Mouse (Mus musculus) embryonic facial prominence, embryonic 11.5 days (tissue): Measurements from ENCODE around the gene Gm7073. TPM values are rescaled to one million over a fixed set of nuclear protein-coding genes. Genes with fewer than 3 reads are reported as not detected.

Source experiments
- ATAC-seq: fragments of 200-750 bp; cut with Nextera tagmentation; replicated peaks from 2 replicates; pipeline ENCODE4 v1.8.0; 2017; ENCODE audit warnings: low read depth; ENCODE audit not compliant: insufficient number of reproducible peaks, low FRiP score, low TSS enrichment
- DNase-seq: peaks from one replicate; pipeline ENCODE4 v3.0.0-alpha.2; 2015; ENCODE audit warnings: low spot score
- H3K27ac ChIP-seq: fragments of 300-500 bp; sonication (generic); replicated peaks from 2 replicates; pipeline ENCODE4 v1.5.1; 2014; ENCODE audit warnings: mild to moderate bottlenecking, low read depth, low read length, control low read depth
- H3K27me3 ChIP-seq: fragments of 300-500 bp; sonication (generic); 2 replicates; pipeline ENCODE4 v1.6.1; 2014; ENCODE audit warnings: mild to moderate bottlenecking, low read length, moderate library complexity, mixed read lengths; ENCODE audit not compliant: control insufficient read depth, insufficient read depth
- H3K36me3 ChIP-seq: fragments of 300-500 bp; sonication (generic); replicated peaks from 2 replicates; pipeline ENCODE4 v1.6.1; 2014; ENCODE audit warnings: low read depth, mild to moderate bottlenecking, low read length, moderate library complexity, mixed read lengths; ENCODE audit not compliant: control insufficient read depth, insufficient read depth
- H3K4me1 ChIP-seq: fragments of 300-500 bp; sonication (generic); 2 replicates; pipeline ENCODE4 v1.6.1; 2014; ENCODE audit warnings: low read length, mixed read lengths; ENCODE audit not compliant: control insufficient read depth, insufficient read depth
- H3K4me2 ChIP-seq: fragments of 300-500 bp; sonication (generic); 2 replicates; pipeline ENCODE4 v1.6.1; 2014; ENCODE audit warnings: low read depth, mild to moderate bottlenecking, control low read depth, low read length, moderate library complexity
- H3K4me3 ChIP-seq: fragments of 300-500 bp; sonication (generic); 2 replicates; pipeline ENCODE4 v1.5.1; 2014; ENCODE audit warnings: low read depth, low read length, control low read depth
- H3K9ac ChIP-seq: fragments of 300-500 bp; sonication (generic); replicated peaks from 2 replicates; pipeline ENCODE4 v1.6.1; 2014; ENCODE audit warnings: mild to moderate bottlenecking, control low read depth, low read length
- H3K9me3 ChIP-seq: fragments of 300-500 bp; sonication (generic); replicated peaks from 2 replicates; pipeline ENCODE4 v1.6.1; 2016; ENCODE audit warnings: mild to moderate bottlenecking, low read length, inconsistent platforms, mixed read lengths; ENCODE audit not compliant: control insufficient read depth
- WGBS: fragments of 180-500 bp; shearing (Covaris S2); extraction: QIAGEN DNeasy Blood & Tissue Kit; methylation state at CpG from one replicate; pipeline ENCODE4 v1.1.7; 2014; 5-methylcytosine and 5-hydroxymethylcytosine counted together
- microRNA counts: library from miRNA; unstranded; fragments of <30 nt; microRNA quantifications from one replicate; lab custom pipeline; 2016
- microRNA-seq: library from miRNA; unstranded; fragments of <30 nt; microRNA quantifications from one replicate; pipeline ENCODE4, GENCODE M21; 2016; ENCODE audit warnings: borderline number of aligned reads
- polyA plus RNA-seq: library from polyadenylated mRNA; unstranded; fragments of >200 nt; fragmentation: Nextera tagmentation; extraction: Ambion mirVana; gene quantifications from 2 replicates; pipeline ENCODE4 v1.2.1, GENCODE M21; 2014

Gm7073 gene
- polyA plus RNA-seq, 1 experiment from 2014 or later: not detected

- Histone ChIP-seq H3K9ac (peak overlapping the region; percentile 91), H3K36me3 (no peaks in the 10 kb centered on the region), H3K4me3 (peak overlapping the region; percentile 62), H3K4me1 (no peaks in the 10 kb centered on the region), H3K27ac (peak overlapping the region; percentile 92), H3K9me3 (no peaks in the 10 kb centered on the region), H3K4me2 (peak overlapping the region; percentile 33), H3K27me3 (no peaks in the 10 kb centered on the region)
- peak; percentile 97 for ATAC-seq
- 10% methylated on average over 17 of the region's 17 CpGs for WGBS
- DNase-seq: peak; percentile 85
Observed at GRCm38 (mm10) chrX:60404668-60405044, 134.4 kb downstream of the Gm7073 start.

- Histone ChIP-seq H3K4me3 (peak overlapping the region; percentile 62), H3K9me3 (no peaks in the 10 kb centered on the region), H3K36me3 (no peaks in the 10 kb centered on the region), H3K27me3 (no peaks in the 10 kb centered on the region), H3K4me1 (no peaks in the 10 kb centered on the region), H3K9ac (peak overlapping the region; percentile 91), H3K4me2 (peak overlapping the region; percentile 53), H3K27ac (peak overlapping the region; percentile 92)
- ATAC-seq (peak; percentile 83), DNase-seq (peak; percentile 63)
- 12% methylated on average over 43 of the region's 126 CpGs for WGBS
Observed at GRCm38 (mm10) chrX:60403764-60404667, 135.0 kb downstream of the Gm7073 start.

- Histone ChIP-seq H3K9me3 (no peaks in the 10 kb centered on the region), H3K4me2 (peak overlapping the region; percentile 53), H3K27ac (no peak overlapping the region), H3K4me1 (no peaks in the 10 kb centered on the region), H3K36me3 (no peaks in the 10 kb centered on the region), H3K27me3 (no peaks in the 10 kb centered on the region), H3K4me3 (peak overlapping the region; percentile 62), H3K9ac (peak overlapping the region; percentile 68)
- ATAC-seq (peak; percentile 25; the same call in 1 of the 2 replicates), DNase-seq (peak; percentile 2)
- WGBS: 12% methylated on average over 45 of the region's 46 CpGs
Observed at GRCm38 (mm10) chrX:60403062-60403763, 135.8 kb downstream of the Gm7073 start.

GRCm38 (mm10) chrX:60394292-60394691, 144.8 kb downstream of the Gm7073 start:
- no peaks in the 10 kb centered on the region for H3K9me3 ChIP-seq
- no peak overlapping the region for H3K9ac ChIP-seq
- no peaks in the 10 kb centered on the region for H3K36me3 ChIP-seq
- ATAC-seq (no peak), DNase-seq (no peak)
- no peaks in the 10 kb centered on the region for H3K27me3 ChIP-seq
- H3K27ac ChIP-seq: no peak overlapping the region
- H3K4me3 ChIP-seq: no peak overlapping the region
- WGBS: 72% methylated on average over 4 of the region's 4 CpGs
- H3K4me2 ChIP-seq: no peak overlapping the region
- no peaks in the 10 kb centered on the region for H3K4me1 ChIP-seq

GRCm38 (mm10) chrX:60386852-60387251, 152.2 kb downstream of the Gm7073 start:
- DNase-seq (no peak), ATAC-seq (no peak)
- no peak overlapping the region for H3K4me2 ChIP-seq
- WGBS: 81% methylated on average over 1 of the region's 1 CpGs
- no peaks in the 10 kb centered on the region for H3K4me1 ChIP-seq
- H3K4me3 ChIP-seq: no peak overlapping the region
- no peak overlapping the region for H3K9ac ChIP-seq
- no peaks in the 10 kb centered on the region for H3K36me3 ChIP-seq
- no peaks in the 10 kb centered on the region for H3K9me3 ChIP-seq
- no peaks in the 10 kb centered on the region for H3K27me3 ChIP-seq
- H3K27ac ChIP-seq: no peak overlapping the region

MicroRNAs within 50 kb of the gene (microRNA counts, 519-probe panel; counts per million panel counts)
- microRNA mmu-miR-505 (lab: Ali Mortazavi, UCI): 1,978 counts per million, percentile 12 among the panel's probes with 10 or more counts

Small RNA genes within 50 kb of the gene (microRNA-seq; reads per million reads assigned to microRNA genes)
- gene Mir505: 273 reads per million, percentile 57 among the genes with 10 or more reads in this experiment

Other genes with a start within 250 kb of the Gm7073 start
- 14.2 and 17.0 TPM in 2 replicates for gene Atp11c, start 53.4 kb upstream of the Gm7073 start, polyA plus RNA-seq